Mouse (Mus musculus) lung, postnatal 36 days (tissue): ENCODE data around the gene Rtp2.

Experiments
- DNase-seq: peaks from one replicate; pipeline ENCODE4 v3.0.0; 2022; ENCODE audit warnings: mixed read lengths

The Rtp2 gene

DNA sequence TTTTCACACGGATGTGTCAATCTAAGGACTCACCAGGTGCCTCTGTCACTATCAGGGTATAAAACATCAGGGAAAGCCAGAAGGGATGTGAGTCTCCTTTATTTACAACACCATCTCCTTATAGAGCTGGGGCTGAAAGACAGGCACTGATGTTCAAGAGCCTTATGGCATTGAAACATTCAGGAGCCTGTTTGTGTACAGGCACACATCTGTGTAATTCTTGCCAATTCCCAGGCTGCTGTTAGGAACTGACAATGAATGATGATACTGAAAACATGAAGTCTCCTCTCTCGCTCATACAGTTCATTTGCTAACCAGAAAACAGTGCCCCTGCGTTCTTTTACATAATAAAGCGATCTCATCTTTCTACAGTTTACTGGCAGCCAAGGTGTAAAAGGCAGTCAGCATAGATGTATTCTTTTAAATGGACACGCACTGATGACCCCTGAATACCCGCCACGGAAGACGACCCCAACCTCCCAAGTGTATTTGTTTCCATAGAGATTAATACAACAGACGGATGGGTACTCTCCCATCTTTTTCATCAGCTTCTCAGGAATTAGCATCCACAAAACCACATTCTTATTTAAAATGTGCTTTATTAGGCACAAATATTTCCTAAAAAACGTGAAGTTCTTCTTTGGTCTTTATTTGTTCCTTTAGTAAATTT, 44.1 kb downstream of the Rtp2 start:
- no peak for DNase-seq

DNA sequence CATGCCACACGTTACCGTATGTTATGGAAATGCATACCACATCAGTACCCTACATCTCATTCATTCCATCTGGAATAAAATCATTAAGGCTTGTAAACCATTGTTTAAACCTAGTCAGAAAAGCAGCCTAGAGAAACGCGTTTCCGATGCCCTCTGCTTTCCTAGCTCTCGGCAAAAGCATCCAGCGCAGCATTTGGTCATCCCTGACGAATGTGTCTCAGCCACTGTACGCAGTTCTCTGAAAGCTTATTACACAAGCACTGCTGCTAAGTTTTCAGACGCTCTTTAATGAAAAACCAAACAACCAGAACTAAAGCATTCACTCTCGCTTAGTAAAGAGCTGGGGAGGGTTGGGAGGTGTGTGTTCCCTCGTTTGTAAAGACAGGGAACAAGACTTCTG, 47.1 kb downstream of the Rtp2 start:
- no peak for DNase-seq
